Mouse (Mus musculus) embryonic facial prominence, embryonic 10.5 days (tissue): ENCODE data around the gene Aunip. TPM values are rescaled to one million over a fixed set of nuclear protein-coding genes. Genes with fewer than 3 reads are reported as not detected.
"Not testable (repeated sequence)": the region's sequence is repeated elsewhere in the genome, so short reads cannot be mapped to it uniquely, and the experiment has no call there.

Experiments used
- DNase-seq: peaks from one replicate; pipeline ENCODE4 v3.0.0-alpha.2; 2017; ENCODE audit warnings: low spot score
- H3K27ac ChIP-seq: fragments of 300-500 bp; sonication (generic); replicated peaks from 2 replicates; pipeline ENCODE4 v1.5.1; 2016; ENCODE audit warnings: mild to moderate bottlenecking
- H3K27me3 ChIP-seq: fragments of 300-500 bp; sonication (generic); replicated peaks from 2 replicates; pipeline ENCODE4 v1.6.1; 2016; ENCODE audit warnings: low read depth, mild to moderate bottlenecking; ENCODE audit not compliant: poor library complexity, severe bottlenecking
- H3K36me3 ChIP-seq: fragments of 300-500 bp; sonication (generic); replicated peaks from 2 replicates; pipeline ENCODE4 v1.6.1; 2016; ENCODE audit warnings: mild to moderate bottlenecking, moderate library complexity
- H3K4me1 ChIP-seq: fragments of 300-500 bp; sonication (generic); 2 replicates; pipeline ENCODE4 v1.6.1; 2016
- H3K4me3 ChIP-seq: fragments of 300-500 bp; sonication (generic); 2 replicates; pipeline ENCODE4 v1.5.1; 2016; ENCODE audit warnings: mild to moderate bottlenecking, moderate library complexity
- H3K9me3 ChIP-seq: fragments of 300-500 bp; sonication (generic); 2 replicates; pipeline ENCODE4 v1.6.1; 2016; ENCODE audit warnings: mild to moderate bottlenecking
- WGBS: fragments of 180-500 bp; shearing (Covaris S2); methylation state at CpG from one replicate; pipeline ENCODE4 v1.1.7; 2016; 5-methylcytosine and 5-hydroxymethylcytosine counted together
- polyA plus RNA-seq: library from polyadenylated mRNA; unstranded; fragments of >200 nt; fragmentation: Nextera tagmentation; extraction: Ambion mirVana; gene quantifications from 2 replicates; pipeline ENCODE4 v1.2.1, GENCODE M21; 2016

The Aunip gene
- polyA plus RNA-seq, 1 experiment from 2014 or later = 28.2 TPM

DNA sequence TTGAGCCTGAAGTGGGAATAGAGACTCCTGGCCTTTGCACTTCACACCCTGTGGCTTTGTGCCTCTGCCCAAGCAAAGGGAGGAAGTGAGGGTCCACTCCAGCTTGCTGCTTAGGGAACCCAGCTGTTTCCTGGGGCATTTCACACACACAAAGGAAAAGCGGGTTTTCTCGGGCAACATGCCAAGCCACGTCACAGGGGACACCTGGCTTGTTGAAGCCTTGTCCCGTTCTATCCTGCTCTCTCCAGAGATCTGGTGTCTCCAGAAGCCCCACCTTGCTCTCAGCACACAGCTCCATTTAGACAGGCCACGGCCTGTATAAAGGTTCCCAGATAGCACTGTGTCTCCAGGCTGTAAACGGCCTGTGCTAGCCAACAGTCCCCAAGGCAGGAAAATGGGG is 19.1 kb upstream of the Aunip start:
- no peak overlapping the region for H3K27ac ChIP-seq
- WGBS = 86% methylated on average over 6 of the region's 6 CpGs
- no peak overlapping the region for H3K4me3 ChIP-seq
- no peaks in the 10 kb centered on the region for H3K9me3 ChIP-seq
- H3K27me3 ChIP-seq = peaks cover 11% of the 10 kb centered on the region
- no peaks in the 10 kb centered on the region for H3K36me3 ChIP-seq
- peaks cover 25% of the 10 kb centered on the region for H3K4me1 ChIP-seq
- DNase-seq = no peak

DNA sequence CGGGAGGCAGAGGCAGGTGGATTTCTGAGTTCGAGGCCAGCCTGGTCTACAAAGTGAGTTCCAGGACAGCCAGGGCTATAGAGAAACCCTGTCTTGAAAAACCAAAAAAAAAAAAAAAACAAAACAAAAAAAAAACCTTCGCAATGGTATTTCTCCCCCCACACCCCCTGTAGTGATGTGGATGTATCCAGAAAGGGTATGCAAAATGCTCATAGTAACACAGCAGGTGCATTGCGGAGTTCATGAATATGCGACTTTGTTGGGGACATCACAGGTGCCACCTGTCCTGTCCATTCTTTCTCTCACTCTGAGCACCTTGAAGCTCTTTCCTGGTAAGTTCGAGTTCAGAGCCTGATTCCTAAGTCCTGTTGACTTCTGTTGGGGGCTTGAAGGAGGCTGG is 16.6 kb upstream of the Aunip start:
- 89% methylated on average over 6 of the region's 6 CpGs for WGBS
- H3K27ac ChIP-seq, DNase-seq, H3K9me3 ChIP-seq, H3K4me3 ChIP-seq, H3K36me3 ChIP-seq: not testable (repeated sequence)
- Histone ChIP-seq H3K4me1 (peaks cover 32% of the 10 kb centered on the region), H3K27me3 (peaks cover 27% of the 10 kb centered on the region)

DNA sequence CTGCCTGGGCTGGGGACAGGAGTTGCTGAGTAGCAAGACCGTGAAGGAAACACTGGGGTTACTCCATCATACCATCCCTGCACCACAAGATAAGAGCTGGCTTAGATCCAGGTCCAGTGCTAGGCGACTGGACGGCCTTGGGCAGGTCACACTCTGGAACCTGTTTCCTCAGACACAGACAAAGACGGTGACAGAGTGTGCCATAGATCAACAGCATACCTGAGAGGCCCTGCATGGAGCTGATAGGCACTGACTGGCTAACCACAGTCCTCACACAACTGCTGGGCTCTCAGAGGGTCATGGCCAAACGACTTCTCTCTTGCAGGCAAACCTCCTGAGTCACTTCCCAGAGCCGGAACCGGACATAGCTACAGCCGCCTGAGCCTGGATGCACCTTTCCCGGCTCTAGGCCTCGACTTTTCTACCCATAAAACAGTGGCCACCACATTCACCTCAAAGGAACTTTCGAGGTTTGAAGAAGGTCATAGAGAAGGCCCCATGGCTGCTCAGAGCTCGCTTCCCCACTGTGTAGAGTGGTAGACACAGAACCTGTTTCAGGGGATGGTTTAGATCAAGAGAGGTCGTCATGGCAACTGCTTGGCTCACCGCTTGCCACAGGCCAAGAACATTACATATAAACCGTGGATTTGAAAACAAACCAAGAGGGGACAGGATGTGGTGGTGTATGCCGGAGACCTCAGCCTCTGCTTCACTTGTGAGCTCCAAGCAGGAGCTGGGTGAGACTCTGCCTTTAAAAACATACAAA is 15.8 kb upstream of the Aunip start:
- WGBS = 73% methylated on average over 16 of the region's 16 CpGs
- Histone ChIP-seq H3K9me3 (no peaks in the 10 kb centered on the region), H3K4me1 (peaks cover 32% of the 10 kb centered on the region), H3K27me3 (peaks cover 27% of the 10 kb centered on the region), H3K4me3 (no peak overlapping the region), H3K36me3 (no peaks in the 10 kb centered on the region), H3K27ac (peak overlapping the region; percentile 36; the same call in 1 of the 2 replicates)
- peak; percentile 41 for DNase-seq

- WGBS = 71% methylated on average over 5 of the region's 5 CpGs
- peak overlapping the region; percentile 36; the same call in 1 of the 2 replicates for H3K27ac ChIP-seq
- H3K4me1 ChIP-seq = peaks cover 32% of the 10 kb centered on the region
- H3K36me3 ChIP-seq = no peaks in the 10 kb centered on the region
- H3K9me3 ChIP-seq = no peaks in the 10 kb centered on the region
- no peak for DNase-seq
- H3K4me3 ChIP-seq = no peak overlapping the region
- H3K27me3 ChIP-seq = peaks cover 27% of the 10 kb centered on the region
Observed at GRCm38 (mm10) chr4:134495546-134495923, 15.3 kb upstream of the Aunip start.

DNA sequence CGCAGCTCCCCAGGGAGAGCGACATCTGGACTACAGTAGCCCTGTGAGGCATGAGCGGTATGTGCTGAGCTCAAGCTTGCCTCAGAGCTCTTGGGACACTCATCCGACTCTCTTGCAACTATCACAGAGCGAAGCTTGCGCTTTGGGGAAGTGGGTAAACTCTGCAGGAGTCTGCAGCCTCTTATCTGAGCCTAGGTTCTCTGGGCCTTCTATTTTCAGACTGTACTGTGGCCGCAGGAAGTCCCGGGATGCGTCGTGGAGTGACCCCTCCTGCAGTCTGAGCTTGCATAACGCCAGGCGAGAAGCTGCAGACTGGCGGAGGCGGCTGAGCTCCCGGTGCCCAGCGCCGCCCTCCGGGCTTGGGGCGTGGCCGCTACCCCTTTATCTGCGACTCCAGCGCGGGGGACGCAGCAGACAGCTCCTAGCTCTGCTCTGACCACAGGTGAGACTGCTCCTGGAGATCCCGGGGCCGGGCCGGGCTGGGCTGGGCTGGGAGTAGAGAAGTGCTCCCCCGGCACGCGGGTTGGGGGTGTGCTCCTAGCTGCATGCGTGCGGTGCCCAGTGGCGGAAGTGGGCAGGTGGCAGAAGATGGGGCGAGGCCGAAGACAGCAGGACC is 14.1 kb upstream of the Aunip start, which contains the start of gene Paqr7:
Paqr7 (plus strand) TSS at position 103 of the 616 bp plus-strand sequence.
- WGBS = 3% methylated on average over 35 of the region's 35 CpGs
- H3K4me1 ChIP-seq = peaks cover 29% of the 10 kb centered on the region
- peak; percentile 66 for DNase-seq
- H3K9me3 ChIP-seq = no peaks in the 10 kb centered on the region
- peak within 1 kb of the TSS; percentile 81 for H3K27ac ChIP-seq
- peaks cover 27% of the 10 kb centered on the region for H3K27me3 ChIP-seq
- no peaks in the 10 kb centered on the region for H3K36me3 ChIP-seq
- H3K4me3 ChIP-seq = peak within 1 kb of the TSS; percentile 77

GRCm38 (mm10) chr4:134497223-134497622 is 13.6 kb upstream of the Aunip start:
- WGBS = 12% methylated on average over 6 of the region's 6 CpGs
- peak overlapping the region; percentile 81 for H3K27ac ChIP-seq
- peak overlapping the region; percentile 77 for H3K4me3 ChIP-seq
- no peak for DNase-seq
- H3K9me3 ChIP-seq = no peaks in the 10 kb centered on the region
- H3K4me1 ChIP-seq = peaks cover 27% of the 10 kb centered on the region
- no peaks in the 10 kb centered on the region for H3K36me3 ChIP-seq
- H3K27me3 ChIP-seq = peaks cover 27% of the 10 kb centered on the region

DNA sequence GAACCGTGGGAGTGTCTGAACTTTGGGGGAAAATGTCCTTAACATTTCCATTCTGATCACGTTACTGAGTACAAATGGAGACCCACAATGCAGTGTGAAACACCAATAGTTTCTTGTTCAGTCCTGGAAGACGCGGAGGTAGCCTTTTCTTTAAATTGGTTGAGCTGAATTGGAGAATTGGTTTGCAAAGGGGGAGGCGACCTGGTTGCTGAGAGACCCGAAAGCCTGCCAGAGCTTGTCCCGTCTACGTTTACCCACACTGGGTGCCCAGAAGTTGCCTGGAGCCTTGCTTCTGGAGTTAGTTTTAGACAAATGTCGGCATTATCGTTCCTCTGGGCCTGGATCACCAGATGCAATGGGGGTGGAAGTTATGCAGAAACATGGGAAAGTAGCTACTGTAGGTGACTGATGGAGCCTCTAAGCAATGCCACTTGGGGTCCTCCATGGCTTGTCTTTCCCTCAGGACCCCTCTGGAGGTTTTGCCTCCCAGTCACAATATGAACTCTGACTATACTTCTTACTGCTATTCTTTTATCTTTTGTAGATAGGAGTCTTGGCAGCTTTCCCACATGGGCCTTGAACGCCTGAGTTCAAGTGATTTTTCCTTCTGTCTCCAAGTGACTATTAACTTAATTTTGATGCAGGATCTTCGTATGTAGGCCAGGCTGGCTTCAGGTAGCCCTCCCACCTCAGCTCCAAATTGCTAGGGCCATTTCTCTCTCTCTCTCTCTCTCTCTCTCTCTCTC is 12.6 kb upstream of the Aunip start:
- H3K9me3 ChIP-seq = no peaks in the 10 kb centered on the region
- DNase-seq = no peak
- peaks cover 27% of the 10 kb centered on the region for H3K27me3 ChIP-seq
- no peak overlapping the region for H3K27ac ChIP-seq
- 79% methylated on average over 12 of the region's 12 CpGs for WGBS
- peaks cover 27% of the 10 kb centered on the region for H3K4me1 ChIP-seq
- no peak overlapping the region for H3K4me3 ChIP-seq
- no peaks in the 10 kb centered on the region for H3K36me3 ChIP-seq

GRCm38 (mm10) chr4:134498983-134499382 is 11.8 kb upstream of the Aunip start:
- 79% methylated on average over 6 of the region's 6 CpGs for WGBS
- not testable (repeated sequence) for H3K4me3 ChIP-seq, DNase-seq, H3K27ac ChIP-seq, H3K9me3 ChIP-seq, H3K36me3 ChIP-seq
- Histone ChIP-seq H3K27me3 (peaks cover 27% of the 10 kb centered on the region), H3K4me1 (peaks cover 27% of the 10 kb centered on the region)

DNA sequence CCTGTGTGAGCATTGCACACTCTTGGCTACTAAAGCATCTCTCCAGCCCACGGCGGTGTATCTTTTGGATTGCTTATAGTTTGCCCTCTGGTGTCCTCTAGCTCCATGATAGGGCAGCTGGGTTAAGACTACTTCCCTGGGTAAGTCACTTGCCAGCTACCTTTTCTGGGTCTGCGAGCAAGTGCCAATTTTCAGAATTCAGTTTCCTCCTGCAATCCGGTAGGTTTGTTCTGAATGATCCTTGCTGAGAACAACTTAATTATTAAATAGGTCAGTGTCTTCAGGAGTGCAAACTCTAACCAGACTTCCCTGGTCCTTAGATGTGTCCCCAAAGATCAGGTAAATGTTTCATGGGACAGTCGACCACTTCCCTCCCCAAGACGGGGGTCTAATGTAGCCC is 9.7 kb upstream of the Aunip start:
- H3K4me1 ChIP-seq = peaks cover 16% of the 10 kb centered on the region
- H3K36me3 ChIP-seq = no peaks in the 10 kb centered on the region
- H3K9me3 ChIP-seq = no peaks in the 10 kb centered on the region
- 96% methylated on average over 6 of the region's 6 CpGs for WGBS
- no peak overlapping the region for H3K27ac ChIP-seq
- DNase-seq = no peak
- H3K4me3 ChIP-seq = no peak overlapping the region
- H3K27me3 ChIP-seq = peaks cover 21% of the 10 kb centered on the region

DNA sequence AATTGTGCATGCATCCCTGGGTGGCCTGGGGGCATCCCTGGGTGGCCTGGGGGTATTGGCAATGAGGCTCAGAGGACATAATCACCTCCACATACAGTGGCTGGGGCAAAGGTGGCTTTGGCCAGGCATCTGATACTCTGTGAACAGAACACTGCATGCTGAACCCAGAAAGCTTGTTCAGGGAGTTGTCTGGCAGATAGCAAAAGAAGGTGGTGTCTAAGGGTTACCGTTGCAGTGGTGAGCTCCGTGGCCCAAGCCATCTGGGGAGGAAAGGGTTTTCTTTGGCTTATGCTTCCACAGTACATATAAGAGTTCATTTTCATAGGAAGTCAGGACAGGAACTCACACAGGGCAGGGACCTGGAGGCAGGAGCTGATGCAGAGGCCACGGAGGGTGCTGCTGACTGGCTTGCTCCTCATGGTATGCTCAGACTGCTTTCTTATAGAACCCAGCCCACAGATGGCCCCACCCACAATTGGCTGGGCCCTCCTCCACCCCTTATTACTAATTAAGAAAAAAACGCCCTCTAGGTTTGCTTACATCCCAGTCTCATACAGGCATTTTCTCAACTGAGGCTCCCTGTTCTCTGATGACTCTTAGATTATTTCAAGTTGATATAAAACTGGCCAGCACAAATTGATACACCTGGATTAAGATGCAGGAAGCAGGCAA is 7.0 kb upstream of the Aunip start:
- Histone ChIP-seq H3K27me3 (no peaks in the 10 kb centered on the region), H3K9me3 (no peaks in the 10 kb centered on the region), H3K27ac (no peak overlapping the region), H3K36me3 (0 out of 2 replicates have a peak, but pooled peaks cover 3% of the 10 kb centered on the region), H3K4me3 (no peak overlapping the region), H3K4me1 (no peaks in the 10 kb centered on the region)
- no peak for DNase-seq
- 81% methylated on average over 4 of the region's 4 CpGs for WGBS

DNA sequence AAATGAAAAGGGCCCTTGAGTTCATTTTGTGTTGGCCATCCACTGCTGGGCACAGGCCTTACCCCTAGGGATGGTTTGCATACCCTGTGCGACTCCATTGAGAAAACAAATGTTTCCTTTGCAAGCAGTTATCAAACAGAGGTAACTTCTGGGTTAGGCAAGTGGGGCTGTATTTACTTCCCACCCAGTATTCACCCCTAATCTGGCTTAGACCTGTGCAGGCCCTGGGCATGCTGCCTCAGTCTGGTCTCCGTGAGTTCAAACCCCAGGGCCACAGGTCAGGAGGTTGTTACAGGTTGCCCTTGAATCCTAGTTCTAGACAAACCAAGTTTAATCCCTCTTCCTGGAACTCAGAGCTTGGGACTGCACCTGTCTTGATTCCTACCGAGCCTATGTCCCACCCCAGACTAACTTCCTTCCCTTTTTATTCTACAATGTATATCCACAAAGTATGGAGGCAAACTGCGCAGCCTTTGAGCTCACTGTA is 5.5 kb upstream of the Aunip start:
- Histone ChIP-seq H3K27ac (no peak overlapping the region), H3K4me3 (no peak overlapping the region), H3K9me3 (no peaks in the 10 kb centered on the region), H3K36me3 (0 out of 2 replicates have a peak, but pooled peaks cover 3% of the 10 kb centered on the region), H3K27me3 (no peaks in the 10 kb centered on the region), H3K4me1 (0 out of 2 replicates have a peak, but pooled peaks cover 3% of the 10 kb centered on the region)
- DNase-seq = no peak
- 87% methylated on average over 4 of the region's 4 CpGs for WGBS
